Mouse (Mus musculus): Measurements from ENCODE around the gene 1700037C18Rik.
"Not testable (repeated sequence)": the region's sequence is repeated elsewhere in the genome, so short reads cannot be mapped to it uniquely, and the experiment has no call there.

The 1700037C18Rik gene

GRCm38 (mm10) chr16:3871815-3872214 lies 36.7 kb downstream of the 1700037C18Rik start:
- no peak for DNase-seq

- DNase-seq = no peak
Measured at GRCm38 (mm10) chr16:3859254-3859653, 49.2 kb downstream of the 1700037C18Rik start.

- DNase-seq = no peak
Measured at GRCm38 (mm10) chr16:3855776-3856175, 52.7 kb downstream of the 1700037C18Rik start.

GRCm38 (mm10) chr16:3854437-3855182 lies 53.9 kb downstream of the 1700037C18Rik start:
- DNase-seq = no peak

- DNase-seq = no peak
Measured at GRCm38 (mm10) chr16:3852586-3852985, 55.9 kb downstream of the 1700037C18Rik start.

- DNase-seq = not testable (repeated sequence)
Measured at GRCm38 (mm10) chr16:3851301-3851700, 57.2 kb downstream of the 1700037C18Rik start.

- DNase-seq = no peak
Measured at GRCm38 (mm10) chr16:3848416-3848815, 60.1 kb downstream of the 1700037C18Rik start.

- DNase-seq = peak; percentile 14
Measured at GRCm38 (mm10) chr16:3847871-3848270, 60.6 kb downstream of the 1700037C18Rik start.

- DNase-seq = peak; percentile 92 to 93
Measured at GRCm38 (mm10) chr16:3846711-3847518, 61.6 kb downstream of the 1700037C18Rik start, which contains the start of gene Zfp174. Gene Zfp174 (plus strand): TSS chr16:3847268.

Measured in cerebellum, postnatal 25 days (tissue).